Mouse (Mus musculus) hindbrain, postnatal 0 days (tissue): Measurements from ENCODE around the gene Cnbd2. TPM values are rescaled to one million over a fixed set of nuclear protein-coding genes. Genes with fewer than 3 reads are reported as not detected.
"Not testable (repeated sequence)": the region's sequence is repeated elsewhere in the genome, so short reads cannot be mapped to it uniquely, and the experiment has no call there.

Source experiments
- ATAC-seq: fragments of 200-750 bp; cut with Nextera tagmentation; 2 replicates; pipeline ENCODE4 v1.8.0; 2017; ENCODE audit warnings: mild to moderate bottlenecking, moderate TSS enrichment, moderate library complexity
- DNase-seq: peaks from one replicate; pipeline ENCODE4 v3.0.0-alpha.2; 2015; ENCODE audit warnings: low spot score
- H3K27ac ChIP-seq: fragments of 300-500 bp; sonication (generic); 2 replicates; pipeline ENCODE4 v1.5.1; 2014; ENCODE audit warnings: mild to moderate bottlenecking
- H3K27me3 ChIP-seq: fragments of 300-500 bp; sonication (generic); 2 replicates; pipeline ENCODE4 v1.6.1; 2014; ENCODE audit warnings: low read length, mixed read lengths; ENCODE audit not compliant: insufficient read depth
- H3K36me3 ChIP-seq: fragments of 300-500 bp; sonication (generic); 2 replicates; pipeline ENCODE4 v1.6.1; 2014; ENCODE audit warnings: low read length, mixed read lengths; ENCODE audit not compliant: insufficient read depth
- H3K4me1 ChIP-seq: fragments of 300-500 bp; sonication (generic); 2 replicates; pipeline ENCODE4 v1.6.1; 2014; ENCODE audit warnings: antibody characterized with exemption, low read length, mixed read lengths; ENCODE audit not compliant: insufficient read depth
- H3K4me2 ChIP-seq: fragments of 300-500 bp; sonication (generic); 2 replicates; pipeline ENCODE4 v1.6.1; 2014; ENCODE audit warnings: low read depth, mild to moderate bottlenecking, low read length, moderate library complexity, mixed read lengths
- H3K4me3 ChIP-seq: fragments of 300-500 bp; sonication (generic); 2 replicates; pipeline ENCODE4 v1.5.1; 2014; ENCODE audit warnings: low read length
- H3K9ac ChIP-seq: fragments of 300-500 bp; sonication (generic); replicated peaks from 2 replicates; pipeline ENCODE4 v1.6.1; 2014; ENCODE audit warnings: mild to moderate bottlenecking, low read length, moderate library complexity, mixed read lengths
- H3K9me3 ChIP-seq: fragments of 300-500 bp; sonication (generic); 2 replicates; pipeline ENCODE4 v1.6.1; 2016; ENCODE audit warnings: low read length, mixed read lengths
- CTCF ChIP-seq: IDR thresholded peaks from 2 replicates; pipeline ENCODE4 v1.5.1; 2016; ENCODE audit warnings: antibody characterized with exemption, control low read depth, low read depth
- WGBS: fragments of 180-500 bp; shearing (Covaris S2); extraction: QIAGEN DNeasy Blood & Tissue Kit; methylation state at CpG from one replicate; pipeline ENCODE4 v1.1.7; 2014; 5-methylcytosine and 5-hydroxymethylcytosine counted together
- polyA plus RNA-seq: library from polyadenylated mRNA; unstranded; fragments of >200 nt; fragmentation: Nextera tagmentation; extraction: Ambion mirVana; gene quantifications from 2 replicates; pipeline ENCODE4 v1.2.1, GENCODE M21; 2015
- total RNA-seq: library from RNA; depleted of rRNA; stranded (reverse); fragments of >200 nt; gene quantifications from 2 replicates; pipeline ENCODE4 v1.2.3, GENCODE M21; 2014

The Cnbd2 gene
- total and polyA plus RNA-seq, 2 experiments from 2014 or later = 1.7 to 7.9 TPM

DNA sequence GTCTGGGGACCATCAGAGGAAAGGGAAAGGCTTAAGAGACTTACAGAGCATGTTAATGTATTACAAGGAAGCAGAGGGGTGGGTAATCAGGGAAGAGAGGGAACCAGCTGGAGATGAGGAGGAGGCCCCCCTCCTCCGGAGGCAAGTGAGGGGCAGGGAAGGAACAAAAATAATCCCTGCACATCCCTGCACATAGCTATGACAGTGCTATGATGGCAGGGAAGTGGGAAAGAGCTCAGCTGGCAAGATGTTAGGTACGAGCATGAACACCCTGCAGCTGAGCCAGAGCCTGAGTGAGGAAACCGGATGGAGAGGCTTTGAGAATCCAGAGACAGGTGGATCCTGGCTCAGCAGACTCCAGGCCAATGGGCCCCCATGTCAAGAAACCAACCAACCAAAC, 56.4 kb downstream of the Cnbd2 start:
- H3K36me3 ChIP-seq = no peaks in the 10 kb centered on the region
- H3K4me2 ChIP-seq = no peak overlapping the region
- no peak overlapping the region for H3K9ac ChIP-seq
- H3K27me3 ChIP-seq = no peaks in the 10 kb centered on the region
- 76% methylated on average over 3 of the region's 3 CpGs for WGBS
- no peak overlapping the region for H3K27ac ChIP-seq
- no peak overlapping the region for H3K4me3 ChIP-seq
- H3K9me3 ChIP-seq = no peaks in the 10 kb centered on the region
- H3K4me1 ChIP-seq = no peaks in the 10 kb centered on the region
- TF ChIP-seq CTCF = no peak
- DNase-seq (no peak), ATAC-seq (no peak)

DNA sequence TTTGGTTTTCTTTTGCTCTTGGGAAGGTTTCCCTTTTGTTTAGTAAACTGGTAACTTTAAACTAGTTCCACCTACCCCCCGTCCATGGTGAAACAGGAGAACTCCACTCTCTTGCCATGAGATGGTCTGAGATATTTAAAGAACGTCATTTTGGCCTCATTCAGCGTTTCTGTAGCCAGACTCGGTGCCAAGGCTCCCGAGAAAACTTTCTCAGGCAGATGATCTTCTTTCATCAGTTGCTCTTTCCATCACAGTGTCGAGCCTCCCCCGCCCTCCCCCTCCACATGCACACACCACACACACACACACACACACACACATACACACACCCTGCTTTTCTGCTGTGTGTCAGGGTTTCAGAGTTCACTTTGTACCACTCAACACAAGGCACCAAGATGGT, 58.8 kb downstream of the Cnbd2 start:
- Histone ChIP-seq H3K27me3 (no peaks in the 10 kb centered on the region), H3K4me2 (no peak overlapping the region), H3K27ac (no peak overlapping the region), H3K4me3 (no peak overlapping the region), H3K9ac (no peak overlapping the region), H3K36me3 (no peaks in the 10 kb centered on the region), H3K9me3 (no peaks in the 10 kb centered on the region), H3K4me1 (no peaks in the 10 kb centered on the region)
- whole genome bisulfite sequencing = 81% methylated on average over 7 of the region's 7 CpGs
- DNase-seq (no peak), ATAC-seq (no peak)
- no peak for TF ChIP-seq CTCF

- no peak overlapping the region for H3K9ac ChIP-seq
- no peak overlapping the region for H3K27ac ChIP-seq
- TF ChIP-seq CTCF = no peak
- no peaks in the 10 kb centered on the region for H3K27me3 ChIP-seq
- no peaks in the 10 kb centered on the region for H3K4me1 ChIP-seq
- no peak for DNase-seq
- no peaks in the 10 kb centered on the region for H3K9me3 ChIP-seq
- no peak for ATAC-seq
- 63% methylated on average over 7 of the region's 7 CpGs for WGBS
- H3K4me2 ChIP-seq = no peak overlapping the region
- no peaks in the 10 kb centered on the region for H3K36me3 ChIP-seq
- no peak overlapping the region for H3K4me3 ChIP-seq
These were observed 64.9 kb downstream of the Cnbd2 start for GRCm38 (mm10) chr2:156376956-156377355.

DNA sequence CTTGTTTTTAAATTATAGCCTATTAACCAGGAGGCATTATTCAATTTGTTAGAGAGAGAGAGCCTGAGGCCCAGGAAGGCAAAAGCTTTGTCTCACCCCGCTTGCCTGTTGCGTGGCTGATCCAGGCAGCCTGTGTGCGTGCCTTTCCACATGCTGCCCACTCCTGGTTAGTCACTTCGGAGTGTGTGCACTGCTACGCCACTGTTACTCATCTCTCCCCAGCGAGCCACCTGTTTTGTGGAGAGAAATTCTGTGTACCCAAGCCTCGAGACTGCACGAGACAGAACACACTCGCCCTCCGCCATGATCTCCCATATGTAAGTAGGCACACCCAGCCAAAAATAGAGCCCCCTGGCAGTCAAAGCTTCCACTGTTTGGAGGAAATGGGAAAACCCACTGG, 67.8 kb downstream of the Cnbd2 start:
- no peak for TF ChIP-seq CTCF
- H3K4me1 ChIP-seq = no peaks in the 10 kb centered on the region
- no peaks in the 10 kb centered on the region for H3K27me3 ChIP-seq
- no peak overlapping the region for H3K9ac ChIP-seq
- ATAC-seq = no peak
- 80% methylated on average over 10 of the region's 10 CpGs for WGBS
- no peaks in the 10 kb centered on the region for H3K9me3 ChIP-seq
- no peak overlapping the region for H3K27ac ChIP-seq
- no peak for DNase-seq
- H3K36me3 ChIP-seq = no peaks in the 10 kb centered on the region
- no peak overlapping the region for H3K4me2 ChIP-seq
- no peak overlapping the region for H3K4me3 ChIP-seq

DNA sequence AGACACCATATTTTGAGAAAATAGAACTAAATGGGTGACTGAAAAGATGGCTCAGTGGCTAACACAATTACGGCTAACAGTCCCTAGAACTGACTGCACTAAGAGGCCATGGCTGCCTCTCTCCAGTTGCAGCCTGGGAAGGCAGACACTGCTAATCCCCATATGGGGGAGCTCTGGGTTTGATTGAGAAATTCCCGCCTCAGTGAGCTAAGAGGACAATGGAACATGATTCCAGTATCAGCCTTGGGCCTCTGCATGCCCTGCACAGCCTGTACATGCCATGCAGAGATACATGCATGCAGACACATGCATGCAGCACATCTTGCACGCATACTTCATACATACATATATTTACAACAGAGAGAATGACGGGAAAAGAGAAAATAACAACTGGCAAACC, 69.3 kb downstream of the Cnbd2 start:
- Histone ChIP-seq H3K9ac (no peak overlapping the region), H3K4me2 (no peak overlapping the region), H3K36me3 (no peaks in the 10 kb centered on the region), H3K4me1 (no peaks in the 10 kb centered on the region), H3K4me3 (no peak overlapping the region), H3K27me3 (no peaks in the 10 kb centered on the region), H3K27ac (no peak overlapping the region), H3K9me3 (no peaks in the 10 kb centered on the region)
- WGBS = 68% methylated on average over 4 of the region's 4 CpGs
- TF ChIP-seq CTCF = peak; percentile 44
- DNase-seq = peak; percentile 46
- ATAC-seq = peak; percentile 51; the same call in 1 of the 2 replicates

GRCm38 (mm10) chr2:156392461-156393154, 80.5 kb downstream of the Cnbd2 start:
- not testable (repeated sequence) for H3K9ac ChIP-seq, H3K27ac ChIP-seq
- ATAC-seq = peak; percentile 94

GRCm38 (mm10) chr2:156393155-156393828, 81.2 kb downstream of the Cnbd2 start:
- DNase-seq (no peak), ATAC-seq (peak; percentile 33; the same call in 1 of the 2 replicates)
- Histone ChIP-seq H3K4me2 (peak overlapping the region; percentile 51), H3K9me3 (no peaks in the 10 kb centered on the region), H3K4me3 (peak overlapping the region; percentile 36), H3K27me3 (no peaks in the 10 kb centered on the region), H3K27ac (0 out of 2 replicates have a peak overlapping the region, but pooled peaks have one; percentile 26), H3K9ac (no peak overlapping the region), H3K36me3 (no peaks in the 10 kb centered on the region), H3K4me1 (peaks cover 4% of the 10 kb centered on the region; the same call in 1 of the 2 replicates)
- no peak for TF ChIP-seq CTCF
- 51% methylated on average over 5 of the region's 5 CpGs for WGBS

More at GRCm38 (mm10) chr2:156392461-156393154, 80.5 kb downstream of the Cnbd2 start:
- DNase-seq = peak; percentile 91
- H3K27me3 ChIP-seq, H3K9me3 ChIP-seq, H3K36me3 ChIP-seq, H3K4me1 ChIP-seq: not testable (repeated sequence)
- Histone ChIP-seq H3K4me3 (peak overlapping the region; percentile 36), H3K4me2 (peak overlapping the region; percentile 51)
- WGBS = 2% methylated on average over 9 of the region's 63 CpGs
